Mouse (Mus musculus): ENCODE results near the gene Exd2. TPM values are rescaled to one million over a fixed set of nuclear protein-coding genes. Genes with fewer than 3 reads are reported as not detected.
A peak's percentile ranks its signal among the peaks of the same experiment; 100 is the strongest.

Gene Exd2
- total RNA-seq, 2 experiments from 2014 or later: 97.7 to 134 TPM

- intact Hi-C loops (cut with DNase I): no loop called here
- no peak for DNase-seq (ENCODE audit: low spot score in 2 of 2)
These were observed 68.7 kb downstream of the Exd2 start for GRCm38 (mm10) chr12:80531585-80531984.

GRCm38 (mm10) chr12:80533876-80534275 lies 71.0 kb downstream of the Exd2 start:
- no peak for DNase-seq (ENCODE audit: low spot score in 2 of 2)
- intact Hi-C loops (cut with DNase I): no loop called here

GRCm38 (mm10) chr12:80537313-80537712 lies 74.4 kb downstream of the Exd2 start:
- intact Hi-C loops (cut with DNase I): no loop called here

GRCm38 (mm10) chr12:80538311-80538710 lies 75.4 kb downstream of the Exd2 start:
- intact Hi-C loops (cut with DNase I): no loop called here
- DNase-seq (ENCODE audit: low spot score in 2 of 2): no peak

More at GRCm38 (mm10) chr12:80537313-80537712, 74.4 kb downstream of the Exd2 start:
- DNase-seq (ENCODE audit: low spot score in 2 of 2): no peak

GRCm38 (mm10) chr12:80545310-80545709 lies 82.4 kb downstream of the Exd2 start:
- intact Hi-C loops (cut with DNase I): no loop called here
- DNase-seq (ENCODE audit: low spot score in 2 of 2): peak in 1 of 2 experiments; percentile 71

GRCm38 (mm10) chr12:80549646-80550045 lies 86.8 kb downstream of the Exd2 start:
- DNase-seq (ENCODE audit: low spot score in 2 of 2): peak in 1 of 2 experiments; percentile 34
- intact Hi-C loops (cut with DNase I): no loop called here

Other genes with a start within 250 kb of the Exd2 start
- 100 to 1,000 TPM; 125 to 145 TPM for gene Actn1, start 202.7 kb upstream of the Exd2 start, total RNA-seq (2021)
- gene Dcaf5, start 26.5 kb upstream of the Exd2 start, total RNA-seq (2021): 10 to 100 TPM; 78.0 to 78.9 TPM
- gene Galnt16, start 55.2 kb downstream of the Exd2 start, total RNA-seq (2021): 10 to 100 TPM; 61.8 to 73.1 TPM
- gene Slc39a9, start 180.8 kb downstream of the Exd2 start, total RNA-seq (2021): 10 to 100 TPM; 40.1 to 40.5 TPM
- 10 to 100 TPM; 46.8 to 53.1 TPM for gene Erh, start 181.2 kb downstream of the Exd2 start, total RNA-seq (2021)
- gene Plekhd1, start 229.5 kb downstream of the Exd2 start, total RNA-seq (2021): 1 to 10 TPM; 2.8 to 2.9 TPM